Mouse (Mus musculus): ENCODE results near the gene 2700097O09Rik.

DNA sequence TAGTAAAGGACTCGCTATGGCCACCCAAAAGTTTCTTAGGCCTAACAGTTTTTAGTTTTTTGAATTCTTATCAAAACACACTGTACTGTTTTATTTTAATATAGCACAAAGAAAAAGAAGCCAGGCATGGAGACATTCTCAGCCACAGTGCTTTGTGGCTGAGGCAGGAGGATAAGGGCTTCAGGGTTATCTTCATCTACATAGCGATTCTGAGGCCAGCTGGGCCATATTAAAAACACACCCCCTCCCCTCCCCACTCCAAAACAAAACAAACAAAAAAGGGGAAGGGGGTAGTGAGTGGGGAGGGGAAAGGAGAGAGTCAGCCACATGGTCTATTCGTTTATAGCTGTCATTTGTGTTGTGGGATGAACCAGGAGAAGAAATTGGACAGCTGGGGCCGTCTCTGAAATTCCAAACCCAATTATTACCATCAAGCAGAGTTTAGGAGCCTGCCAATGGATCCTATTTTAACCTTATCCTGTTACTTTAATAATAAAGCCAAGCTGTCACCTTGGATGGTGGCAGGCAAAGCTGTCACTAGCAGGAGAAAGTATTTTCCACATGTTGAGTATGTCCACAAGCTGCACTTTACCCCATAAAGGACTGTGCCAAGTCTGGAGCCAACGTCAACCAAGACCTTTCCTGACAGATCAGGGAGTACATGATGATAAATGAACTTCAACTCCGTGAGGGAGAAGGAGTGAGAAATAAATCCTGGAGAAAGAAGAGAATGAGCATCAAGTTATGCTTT lies 20.9 kb downstream of the 2700097O09Rik start:
- TF ChIP-seq CTCF (IDR thresholded peaks at IDR 0.05; ENCODE audit: extremely low read depth, insufficient read length, insufficient replicate concordance, low read depth, low read length) (no peak), POLR2A (IDR thresholded peaks at IDR 0.05; ENCODE audit: low read depth, low read length) (no peak)
